Mouse (Mus musculus) adrenal gland, postnatal 36 days (tissue): ENCODE measurements around the gene Susd5. TPM values are rescaled to one million over a fixed set of nuclear protein-coding genes. Genes with fewer than 3 reads are reported as not detected.
"Not testable (repeated sequence)": the region's sequence is repeated elsewhere in the genome, so short reads cannot be mapped to it uniquely, and the experiment has no call there.

Experiments used
- DNase-seq, 2 experiments: peaks; one replicate each; pipeline ENCODE4 v3.0.0; 2021; ENCODE audit warnings: mixed read lengths in 1 of 2
- total RNA-seq, 2 experiments: library from RNA; stranded (reverse); gene quantifications; 2 replicates each; pipeline ENCODE4 v1.2.3; 2021

Gene Susd5
- total RNA-seq, 2 experiments from 2014 or later = 0.20 to 0.26 TPM

- DNase-seq = no peak
These were observed 12.4 kb downstream of the Susd5 start for GRCm38 (mm10) chr9:114069372-114069771.

GRCm38 (mm10) chr9:114073681-114074080, 16.7 kb downstream of the Susd5 start:
- DNase-seq = no peak

GRCm38 (mm10) chr9:114086422-114086821, 29.5 kb downstream of the Susd5 start:
- DNase-seq = no peak

- no peak for DNase-seq
These were observed 30.3 kb downstream of the Susd5 start for GRCm38 (mm10) chr9:114087106-114087815.

GRCm38 (mm10) chr9:114088885-114089284, 31.9 kb downstream of the Susd5 start:
- DNase-seq = not testable (repeated sequence)

GRCm38 (mm10) chr9:114092188-114092587, 35.2 kb downstream of the Susd5 start:
- not testable (repeated sequence) for DNase-seq

- no peak for DNase-seq
These were observed 37.9 kb downstream of the Susd5 start for GRCm38 (mm10) chr9:114094854-114095253.

GRCm38 (mm10) chr9:114098716-114099302, 41.9 kb downstream of the Susd5 start:
- no peak for DNase-seq

GRCm38 (mm10) chr9:114110268-114110667, 53.3 kb downstream of the Susd5 start:
- no peak for DNase-seq

GRCm38 (mm10) chr9:114111161-114111560, 54.2 kb downstream of the Susd5 start:
- DNase-seq = no peak

- DNase-seq = no peak
These were observed 55.3 kb downstream of the Susd5 start for GRCm38 (mm10) chr9:114112226-114112625.

- DNase-seq = peak; percentile 6 to 8
These were observed 57.1 kb downstream of the Susd5 start for GRCm38 (mm10) chr9:114113911-114114623.

- DNase-seq = peak; percentile 47 to 55
These were observed 59.7 kb downstream of the Susd5 start for GRCm38 (mm10) chr9:114116672-114117071.

GRCm38 (mm10) chr9:114122862-114123261, 65.9 kb downstream of the Susd5 start:
- DNase-seq = not testable (repeated sequence)

GRCm38 (mm10) chr9:114129273-114129835, 72.4 kb downstream of the Susd5 start:
- not testable (repeated sequence) for DNase-seq

Other genes with a start within 250 kb of the Susd5 start
- 10 to 100 TPM; 53.6 to 54.6 TPM for gene Ubp1, start 126.2 kb upstream of the Susd5 start, total RNA-seq
- gene Fbxl2, start 10.9 kb upstream of the Susd5 start, total RNA-seq = 1 to 10 TPM in 1 of 2 experiments, under 1 TPM in 1; 0.63 to 1.4 TPM